Mouse (Mus musculus) brain, embryonic 14.5 days (tissue): ENCODE results near the gene Nfasc.

ENCODE experiments used
- CTCF ChIP-seq: fragments of 200-500 bp; IDR thresholded peaks from 2 replicates; pipeline ENCODE4 v1.5.1; 2012; ENCODE audit warnings: inconsistent platforms, mild to moderate bottlenecking, moderate library complexity, borderline replicate concordance; ENCODE audit not compliant: insufficient read depth, insufficient read length; ENCODE audit errors: extremely low read depth
- POLR2A ChIP-seq: fragments of 200-500 bp; IDR thresholded peaks from 2 replicates; pipeline ENCODE4 v1.6.1; 2012; ENCODE audit warnings: mild to moderate bottlenecking, inconsistent platforms, borderline replicate concordance; ENCODE audit not compliant: poor library complexity, insufficient read depth, insufficient read length, severe bottlenecking; ENCODE audit errors: extremely low read depth

- TF ChIP-seq CTCF (no peak), POLR2A (no peak)
Observed at GRCm38 (mm10) chr1:132759390-132759789, 17.8 kb upstream of the Nfasc start.
